Mouse (Mus musculus) liver, embryonic 14.5 days (tissue): ENCODE measurements around the gene Neurod4. TPM values are rescaled to one million over a fixed set of nuclear protein-coding genes. Genes with fewer than 3 reads are reported as not detected.
A peak's percentile ranks its signal among the peaks of the same experiment; 100 is the strongest.

Source experiments
- ATAC-seq: fragments of 200-750 bp; cut with Nextera tagmentation; 2 replicates; pipeline ENCODE4 v1.8.0; 2017; ENCODE audit warnings: moderate number of reproducible peaks, mild to moderate bottlenecking, moderate library complexity; ENCODE audit not compliant: insufficient read depth
- DNase-seq, 3 experiments: peaks; one replicate each; pipeline ENCODE4 v3.0.0-alpha.2; 2012 to 2013; ENCODE audit warnings: low read depth in 3 of 3, low spot score in 3 of 3
- H3K27ac ChIP-seq: fragments of 300-500 bp; sonication (generic); 2 replicates; pipeline ENCODE4 v1.5.1; 2014; ENCODE audit warnings: moderate library complexity, mild to moderate bottlenecking, control low read depth, inconsistent platforms
- H3K27me3 ChIP-seq: fragments of 300-500 bp; sonication (generic); 2 replicates; pipeline ENCODE4 v1.6.1; 2014; ENCODE audit warnings: mild to moderate bottlenecking, low read length, moderate library complexity; ENCODE audit not compliant: control insufficient read depth, insufficient read depth
- H3K36me3 ChIP-seq: fragments of 300-500 bp; sonication (generic); replicated peaks from 2 replicates; pipeline ENCODE4 v1.6.1; 2014; ENCODE audit warnings: low read depth; ENCODE audit not compliant: control insufficient read depth, insufficient read depth
- H3K4me1 ChIP-seq, 2 experiments: fragments of 200-500 bp in 1 of 2; fragments of 300-500 bp in 1 of 2; sonication (generic) in 1 of 2; replicated peaks; 2 replicates each; pipeline ENCODE4 v1.6.1; 2012 to 2014; ENCODE audit warnings: antibody characterized with exemption in 1 of 2, inconsistent platforms in 1 of 2, low read length in 1 of 2; ENCODE audit not compliant: control insufficient read depth in 2 of 2, insufficient read depth in 2 of 2
- H3K4me2 ChIP-seq: fragments of 300-500 bp; sonication (generic); 2 replicates; pipeline ENCODE4 v1.6.1; 2014; ENCODE audit warnings: low read depth, mild to moderate bottlenecking, control low read depth, moderate library complexity
- H3K4me3 ChIP-seq, 2 experiments: fragments of 200-500 bp in 1 of 2; fragments of 300-500 bp in 1 of 2; sonication (generic) in 1 of 2; 2 replicates each; pipeline ENCODE4 v1.5.1; 2012 to 2014; ENCODE audit warnings: low read depth in 2 of 2, low read length in 2 of 2, mild to moderate bottlenecking in 2 of 2, control low read depth in 1 of 2, inconsistent platforms in 1 of 2, moderate library complexity in 1 of 2; ENCODE audit not compliant: insufficient read depth in 1 of 2
- H3K9ac ChIP-seq: fragments of 300-500 bp; sonication (generic); replicated peaks from 2 replicates; pipeline ENCODE4 v1.6.1; 2014; ENCODE audit warnings: mild to moderate bottlenecking, control low read depth, moderate library complexity
- H3K9me3 ChIP-seq: fragments of 300-500 bp; sonication (generic); 2 replicates; pipeline ENCODE4 v1.6.1; 2016; ENCODE audit warnings: low read length, mixed read lengths; ENCODE audit not compliant: control insufficient read depth
- CTCF ChIP-seq: IDR thresholded peaks from 2 replicates; pipeline ENCODE4 v1.5.1; 2016; ENCODE audit warnings: antibody characterized with exemption, low read depth, control low read depth
- EP300 ChIP-seq: IDR thresholded peaks from 2 replicates; pipeline ENCODE4 v1.6.1; 2016; ENCODE audit warnings: antibody characterized with exemption, low read depth
- WGBS: fragments of 180-500 bp; shearing (Covaris S2); extraction: QIAGEN DNeasy Blood & Tissue Kit; methylation state at CpG from one replicate; pipeline ENCODE4 v1.1.7; 2014; ENCODE audit not compliant: insufficient replicate concordance; 5-methylcytosine and 5-hydroxymethylcytosine counted together
- polyA plus RNA-seq, 2 experiments: library from polyadenylated mRNA; depleted of rRNA in 1 of 2; stranded (reverse) in 1 of 2; unstranded in 1 of 2; fragments of >200 nt; fragmentation: Nextera tagmentation in 1 of 2; extraction: Ambion mirVana in 1 of 2; gene quantifications; 2 replicates each; pipeline versions ENCODE4 v1.2.1 to v1.2.3; 2012 to 2014

Gene Neurod4
- not detected in 2 replicates for polyA plus RNA-seq (2012; rRNA removed)
- not detected in 2 replicates for polyA plus RNA-seq (2014; fragmentation: Nextera tagmentation; extraction: Ambion mirVana)

DNA sequence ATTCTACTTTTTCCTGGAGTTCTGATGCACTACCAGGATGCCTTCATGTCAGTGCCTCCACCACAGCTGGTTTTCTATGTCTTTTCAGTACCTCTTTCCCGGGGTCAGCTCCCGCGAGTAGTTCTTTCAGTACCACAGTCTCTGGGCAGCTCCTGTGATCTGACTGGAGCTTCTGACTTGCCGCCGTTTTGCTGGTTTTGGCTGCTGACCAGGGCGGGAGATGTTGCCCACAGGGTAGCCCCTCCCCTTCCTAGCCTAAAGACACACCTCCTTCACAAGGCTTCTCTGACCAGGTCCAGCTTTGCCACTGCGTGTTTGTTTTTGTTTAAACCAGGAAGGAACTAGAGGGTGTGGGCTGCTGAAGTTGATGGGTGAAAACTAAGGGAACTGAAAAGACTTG, at the start of gene Neurod4:
Neurod4 (minus strand) TSS at position 175 of the 400 bp plus-strand sequence.
- Histone ChIP-seq H3K27me3 (no peaks in the 10 kb centered on the region), H3K9me3 (no peaks in the 10 kb centered on the region), H3K4me2 (no peak within 1 kb of the TSS), H3K27ac (no peak within 1 kb of the TSS), H3K9ac (no peak within 1 kb of the TSS), H3K36me3 (no peaks in the 10 kb centered on the region), H3K4me1 (no peaks in the 10 kb centered on the region), H3K4me3 (no peak within 1 kb of the TSS)
- ATAC-seq (peak; percentile 33; the same call in 1 of the 2 replicates), DNase-seq (no peak)
- TF ChIP-seq EP300 (no peak), CTCF (no peak)
- 3% methylated on average over 7 of the region's 7 CpGs for WGBS

GRCm38 (mm10) chr10:130324243-130324642, 44.2 kb upstream of the Neurod4 start:
- DNase-seq, result no peak
- Histone ChIP-seq H3K9me3 (no peaks in the 10 kb centered on the region), H3K4me3 (no peak overlapping the region), H3K4me1 (no peaks in the 10 kb centered on the region), H3K27ac (no peak overlapping the region), H3K4me2 (no peak overlapping the region), H3K36me3 (no peaks in the 10 kb centered on the region), H3K27me3 (no peaks in the 10 kb centered on the region), H3K9ac (no peak overlapping the region)
- 54% methylated on average over 4 of the region's 4 CpGs for whole genome bisulfite sequencing
- no peak for TF ChIP-seq EP300
- no peak for TF ChIP-seq CTCF
- no peak for ATAC-seq

DNA sequence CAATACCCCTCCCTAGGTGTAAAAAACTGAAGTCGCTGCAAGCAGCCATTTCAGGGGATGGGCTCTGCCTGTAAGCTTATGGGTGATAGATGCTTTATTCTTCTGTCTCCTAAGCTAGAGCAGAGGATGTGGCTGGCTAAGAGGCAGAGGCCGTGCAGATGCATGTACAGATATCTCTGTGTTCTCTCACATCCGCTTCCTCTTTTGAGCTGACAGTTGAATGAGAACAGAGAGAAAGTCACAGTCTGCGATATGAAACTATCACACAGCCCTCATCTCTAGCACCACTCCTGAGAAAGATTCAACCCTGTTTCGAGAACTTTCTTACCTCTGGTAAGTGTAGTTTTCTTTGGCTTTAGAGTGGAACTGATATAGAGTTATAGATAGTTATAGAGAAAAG, 42.6 kb upstream of the Neurod4 start, which contains the start of gene Tespa1:
Tespa1 (plus strand) TSS at position 234 of the 400 bp plus-strand sequence.
- peak; percentile 61 for ATAC-seq

DNA sequence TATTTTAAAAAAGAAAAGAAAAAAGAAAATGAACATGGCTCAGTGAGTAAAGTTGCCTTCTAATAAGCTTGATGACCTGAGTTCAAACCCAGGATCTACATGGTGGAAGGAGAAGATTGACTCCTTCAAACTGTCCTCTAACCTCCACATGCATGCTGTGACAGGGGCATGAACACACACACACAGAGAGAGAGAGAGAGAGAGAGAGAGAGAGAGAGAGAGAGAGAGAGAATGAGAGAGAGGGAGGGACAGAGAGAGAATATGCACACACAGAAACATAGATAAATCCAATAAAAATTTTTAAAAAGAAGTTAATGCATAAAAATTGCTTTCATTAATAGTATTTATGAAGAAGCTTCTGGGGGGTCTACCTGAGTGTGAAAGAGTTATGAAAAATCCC, 42.0 kb upstream of the Neurod4 start:
- no peak for DNase-seq
- no peaks in the 10 kb centered on the region for H3K9me3 ChIP-seq
- no peak overlapping the region for H3K27ac ChIP-seq
- H3K27me3 ChIP-seq, result no peaks in the 10 kb centered on the region
- no peak overlapping the region for H3K4me2 ChIP-seq
- no peak overlapping the region for H3K4me3 ChIP-seq
- TF ChIP-seq EP300 (no peak), CTCF (no peak)
- ATAC-seq, result no peak
- H3K4me1 ChIP-seq, result no peaks in the 10 kb centered on the region
- H3K36me3 ChIP-seq, result no peaks in the 10 kb centered on the region
- no peak overlapping the region for H3K9ac ChIP-seq

More for the DNA sequence above, 42.6 kb upstream of the Neurod4 start, which contains the start of gene Tespa1:
- Histone ChIP-seq H3K4me2 (no peak within 1 kb of the TSS), H3K36me3 (no peaks in the 10 kb centered on the region), H3K4me1 (no peaks in the 10 kb centered on the region), H3K4me3 (no peak within 1 kb of the TSS), H3K9ac (no peak within 1 kb of the TSS), H3K9me3 (no peaks in the 10 kb centered on the region), H3K27me3 (no peaks in the 10 kb centered on the region), H3K27ac (no peak within 1 kb of the TSS)
- WGBS, result 17% methylated on average over 5 of the region's 5 CpGs
- TF ChIP-seq EP300 (no peak), CTCF (no peak)
- DNase-seq, result no peak

DNA sequence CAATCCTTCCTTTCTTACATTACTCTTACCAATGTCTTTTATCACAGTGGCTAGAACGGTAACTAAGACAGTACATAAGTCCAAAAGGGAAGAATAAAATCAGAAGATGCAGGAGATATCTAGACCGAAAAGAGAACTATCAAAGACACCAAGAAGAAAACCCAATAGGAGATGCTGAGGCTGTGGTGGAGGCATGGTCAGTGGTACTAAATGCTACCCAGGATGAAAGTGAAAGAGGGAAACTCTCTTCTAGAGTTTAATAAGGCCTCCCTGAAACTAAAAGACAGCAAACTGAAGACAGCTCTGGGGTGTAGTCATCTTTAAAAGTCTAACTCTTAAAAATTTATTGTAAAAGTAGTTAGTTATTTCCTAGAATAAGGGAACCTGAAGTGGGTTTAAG, 40.7 kb upstream of the Neurod4 start:
- 66% methylated on average over 2 of the region's 2 CpGs for WGBS
- ATAC-seq, result no peak

More for the DNA sequence above, 40.7 kb upstream of the Neurod4 start:
- Histone ChIP-seq H3K27ac (no peak overlapping the region), H3K4me2 (no peak overlapping the region), H3K9me3 (no peaks in the 10 kb centered on the region), H3K9ac (no peak overlapping the region), H3K4me3 (no peak overlapping the region), H3K4me1 (no peaks in the 10 kb centered on the region), H3K27me3 (no peaks in the 10 kb centered on the region), H3K36me3 (no peaks in the 10 kb centered on the region)
- TF ChIP-seq CTCF (no peak), EP300 (no peak)
- no peak for DNase-seq
